Mouse (Mus musculus) hindbrain, embryonic 16.5 days (tissue): ENCODE data around the gene Ndc1. TPM values are rescaled to one million over a fixed set of nuclear protein-coding genes. Genes with fewer than 3 reads are reported as not detected.

Experiments
- ATAC-seq: fragments of 200-750 bp; cut with Nextera tagmentation; 2 replicates; pipeline ENCODE4 v1.8.0; 2017; ENCODE audit warnings: moderate TSS enrichment, moderate library complexity
- H3K27ac ChIP-seq: fragments of 300-500 bp; sonication (generic); 2 replicates; pipeline ENCODE4 v1.5.1; 2014; ENCODE audit warnings: low read depth, mild to moderate bottlenecking, control low read depth, low read length, moderate library complexity
- H3K27me3 ChIP-seq: fragments of 300-500 bp; sonication (generic); replicated peaks from 2 replicates; pipeline ENCODE4 v1.6.1; 2014; ENCODE audit warnings: low read length; ENCODE audit not compliant: control insufficient read depth, insufficient read depth
- H3K36me3 ChIP-seq: fragments of 300-500 bp; sonication (generic); 2 replicates; pipeline ENCODE4 v1.6.1; 2014; ENCODE audit warnings: mild to moderate bottlenecking, low read length, moderate library complexity, mixed read lengths; ENCODE audit not compliant: control insufficient read depth, insufficient read depth
- H3K4me1 ChIP-seq: fragments of 300-500 bp; sonication (generic); 2 replicates; pipeline ENCODE4 v1.6.1; 2014; ENCODE audit warnings: low read depth, low read length; ENCODE audit not compliant: control insufficient read depth, insufficient read depth
- H3K4me2 ChIP-seq: fragments of 300-500 bp; sonication (generic); 2 replicates; pipeline ENCODE4 v1.6.1; 2014; ENCODE audit warnings: mild to moderate bottlenecking, low read length, control low read depth, moderate library complexity
- H3K4me3 ChIP-seq: fragments of 300-500 bp; sonication (generic); 2 replicates; pipeline ENCODE4 v1.5.1; 2014; ENCODE audit warnings: mild to moderate bottlenecking, low read length, control low read depth, moderate library complexity
- H3K9ac ChIP-seq: fragments of 300-500 bp; sonication (generic); 2 replicates; pipeline ENCODE4 v1.6.1; 2014; ENCODE audit warnings: low read depth, mild to moderate bottlenecking, control low read depth, low read length, moderate library complexity
- H3K9me3 ChIP-seq: fragments of 300-500 bp; sonication (generic); 2 replicates; pipeline ENCODE4 v1.6.1; 2014; ENCODE audit warnings: mild to moderate bottlenecking, low read length, moderate library complexity; ENCODE audit not compliant: control insufficient read depth
- WGBS: fragments of 180-500 bp; shearing (Covaris S2); extraction: QIAGEN DNeasy Blood & Tissue Kit; methylation state at CpG from one replicate; pipeline ENCODE4 v1.1.7; 2014; 5-methylcytosine and 5-hydroxymethylcytosine counted together
- polyA plus RNA-seq: library from polyadenylated mRNA; unstranded; fragments of >200 nt; fragmentation: Nextera tagmentation; extraction: Ambion mirVana; gene quantifications from 2 replicates; pipeline ENCODE4 v1.2.1, GENCODE M21; 2015

Ndc1 gene
- polyA plus RNA-seq, 1 experiment from 2014 or later, result 18.2 TPM

DNA sequence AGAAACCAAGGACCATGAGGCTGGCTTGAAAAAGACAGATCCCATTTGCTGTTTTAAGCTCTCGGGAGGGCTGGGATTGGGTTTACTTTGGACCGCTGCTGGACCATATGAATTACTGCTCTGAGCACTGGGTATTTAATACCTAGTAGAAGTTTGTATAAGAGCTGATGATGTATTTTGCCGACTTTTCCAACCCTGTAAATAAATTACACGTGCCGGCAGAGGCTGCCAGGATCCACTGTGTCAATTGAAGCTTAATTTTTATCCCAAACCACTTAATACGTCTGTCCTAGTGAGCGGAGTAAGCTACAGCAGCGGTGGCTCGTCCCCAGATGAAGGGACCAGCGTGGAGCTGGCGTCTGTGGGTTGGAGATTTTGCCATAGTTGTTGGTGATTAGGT, 74.7 kb downstream of the Ndc1 start:
- no peaks in the 10 kb centered on the region for H3K9me3 ChIP-seq
- H3K4me1 ChIP-seq, result peaks cover 2% of the 10 kb centered on the region; the same call in 1 of the 2 replicates
- no peak for ATAC-seq
- no peak overlapping the region for H3K9ac ChIP-seq
- H3K4me2 ChIP-seq, result no peak overlapping the region
- H3K36me3 ChIP-seq, result no peaks in the 10 kb centered on the region
- no peak overlapping the region for H3K4me3 ChIP-seq
- H3K27me3 ChIP-seq, result peaks cover 2% of the 10 kb centered on the region
- H3K27ac ChIP-seq, result no peak overlapping the region
- 67% methylated on average over 11 of the region's 11 CpGs for WGBS

GRCm38 (mm10) chr4:107442891-107443483, 75.4 kb downstream of the Ndc1 start:
- H3K4me3 ChIP-seq, result no peak overlapping the region
- no peak overlapping the region for H3K4me2 ChIP-seq

DNA sequence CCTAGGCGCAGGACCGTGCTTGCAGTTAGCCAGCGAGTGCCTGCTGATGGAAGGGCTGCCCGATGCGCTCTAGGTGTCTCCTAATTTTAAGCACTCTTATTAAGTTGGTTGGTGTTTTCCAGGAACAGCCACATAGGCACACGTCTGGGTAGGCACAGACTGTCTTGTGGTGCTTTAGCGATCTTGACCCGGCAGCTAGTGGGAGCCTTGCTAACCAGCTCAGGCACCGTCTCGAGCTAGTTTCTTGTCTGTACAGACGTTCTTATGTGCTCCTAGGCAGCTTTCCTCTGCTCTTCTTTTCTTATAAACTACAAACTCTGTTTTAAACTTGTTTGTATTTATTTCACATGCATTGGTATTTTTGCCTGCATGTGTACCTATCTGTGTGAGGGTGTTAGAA, 76.0 kb downstream of the Ndc1 start:
- Histone ChIP-seq H3K36me3 (no peaks in the 10 kb centered on the region), H3K9ac (no peak overlapping the region), H3K27ac (no peak overlapping the region), H3K4me1 (peaks cover 2% of the 10 kb centered on the region; the same call in 1 of the 2 replicates), H3K4me2 (no peak overlapping the region), H3K9me3 (no peaks in the 10 kb centered on the region), H3K4me3 (no peak overlapping the region), H3K27me3 (no peaks in the 10 kb centered on the region)
- 61% methylated on average over 11 of the region's 11 CpGs for WGBS
- ATAC-seq, result no peak

More at GRCm38 (mm10) chr4:107442891-107443483, 75.4 kb downstream of the Ndc1 start:
- H3K9ac ChIP-seq, result no peak overlapping the region
- H3K9me3 ChIP-seq, result no peaks in the 10 kb centered on the region
- H3K27ac ChIP-seq, result no peak overlapping the region
- H3K4me1 ChIP-seq, result peaks cover 2% of the 10 kb centered on the region; the same call in 1 of the 2 replicates
- 42% methylated on average over 16 of the region's 16 CpGs for WGBS
- ATAC-seq, result no peak
- no peaks in the 10 kb centered on the region; the same call in 1 of the 2 replicates for H3K27me3 ChIP-seq
- no peaks in the 10 kb centered on the region for H3K36me3 ChIP-seq

GRCm38 (mm10) chr4:107448481-107448880, 80.9 kb downstream of the Ndc1 start:
- Histone ChIP-seq H3K4me2 (no peak overlapping the region), H3K27ac (no peak overlapping the region), H3K27me3 (no peaks in the 10 kb centered on the region), H3K9ac (no peak overlapping the region), H3K36me3 (no peaks in the 10 kb centered on the region), H3K4me3 (no peak overlapping the region), H3K9me3 (no peaks in the 10 kb centered on the region), H3K4me1 (peaks cover 3% of the 10 kb centered on the region; the same call in 1 of the 2 replicates)
- 91% methylated on average over 6 of the region's 6 CpGs for WGBS
- no peak for ATAC-seq

DNA sequence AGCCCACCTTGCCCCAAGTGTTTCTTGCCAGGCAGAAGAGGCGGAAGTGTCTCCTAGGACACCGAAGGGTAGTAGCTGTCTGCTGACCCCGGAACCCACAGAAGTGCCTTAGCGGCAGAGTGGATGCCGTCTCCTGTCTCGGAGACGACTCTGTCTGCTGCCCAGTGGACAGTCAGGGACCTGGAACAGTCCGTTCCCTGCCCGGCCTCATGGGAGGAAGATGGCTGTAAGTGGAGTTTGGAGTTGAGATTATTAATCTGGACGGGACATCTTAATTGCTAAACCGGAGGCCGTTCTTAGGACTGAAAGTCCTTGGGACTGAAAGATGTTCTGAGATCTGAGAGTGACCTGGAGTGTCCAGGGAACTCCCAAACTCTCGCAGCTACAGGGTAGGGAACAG, 81.9 kb downstream of the Ndc1 start:
- no peak for ATAC-seq
- WGBS, result 85% methylated on average over 13 of the region's 13 CpGs
- no peaks in the 10 kb centered on the region for H3K27me3 ChIP-seq
- H3K36me3 ChIP-seq, result no peaks in the 10 kb centered on the region
- H3K4me2 ChIP-seq, result no peak overlapping the region
- no peak overlapping the region for H3K27ac ChIP-seq
- no peak overlapping the region for H3K4me3 ChIP-seq
- H3K9ac ChIP-seq, result no peak overlapping the region
- H3K4me1 ChIP-seq, result peaks cover 3% of the 10 kb centered on the region; the same call in 1 of the 2 replicates
- H3K9me3 ChIP-seq, result no peaks in the 10 kb centered on the region

DNA sequence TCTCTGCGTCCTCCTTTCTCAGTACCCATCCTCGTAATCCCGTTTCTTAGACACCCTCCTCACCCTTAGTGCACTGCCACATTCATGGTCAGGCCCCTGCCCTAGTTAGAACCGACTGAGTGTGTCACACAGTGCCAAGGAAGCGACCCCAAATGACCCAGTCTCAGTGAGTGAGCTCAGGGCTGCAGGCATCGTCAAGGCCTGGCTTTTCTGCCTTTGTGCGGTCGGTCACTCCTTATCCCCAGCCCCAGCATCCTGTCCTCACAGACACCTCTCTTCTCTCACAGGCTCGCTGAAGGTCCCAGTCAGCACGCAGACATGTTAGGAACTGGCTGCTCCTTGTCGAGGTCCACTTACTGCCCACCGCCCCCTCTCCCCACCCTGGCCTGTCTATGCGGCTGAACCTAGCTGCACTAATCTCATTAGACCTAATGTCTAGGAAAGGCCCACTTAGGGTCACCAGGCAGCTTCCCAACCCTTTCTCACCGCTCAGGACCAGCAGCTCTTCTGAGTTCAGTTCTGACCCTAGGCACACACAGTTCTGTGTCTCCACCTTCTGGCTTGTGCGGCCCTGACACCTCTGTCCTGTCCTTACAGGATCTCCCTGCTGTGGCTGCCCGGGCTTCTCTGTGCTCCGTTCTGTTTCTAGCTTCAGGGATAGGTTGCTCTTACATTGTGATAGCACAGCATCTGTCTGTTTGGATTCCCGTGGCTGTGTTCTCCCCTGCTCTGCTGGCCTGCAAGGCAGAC, 84.9 kb downstream of the Ndc1 start:
- H3K9ac ChIP-seq, result no peak overlapping the region
- no peaks in the 10 kb centered on the region for H3K9me3 ChIP-seq
- H3K27me3 ChIP-seq, result no peaks in the 10 kb centered on the region
- no peak for ATAC-seq
- H3K4me3 ChIP-seq, result no peak overlapping the region
- no peak overlapping the region for H3K4me2 ChIP-seq
- no peak overlapping the region for H3K27ac ChIP-seq
- no peaks in the 10 kb centered on the region for H3K36me3 ChIP-seq
- WGBS, result 75% methylated on average over 18 of the region's 18 CpGs
- H3K4me1 ChIP-seq, result peaks cover 3% of the 10 kb centered on the region; the same call in 1 of the 2 replicates

DNA sequence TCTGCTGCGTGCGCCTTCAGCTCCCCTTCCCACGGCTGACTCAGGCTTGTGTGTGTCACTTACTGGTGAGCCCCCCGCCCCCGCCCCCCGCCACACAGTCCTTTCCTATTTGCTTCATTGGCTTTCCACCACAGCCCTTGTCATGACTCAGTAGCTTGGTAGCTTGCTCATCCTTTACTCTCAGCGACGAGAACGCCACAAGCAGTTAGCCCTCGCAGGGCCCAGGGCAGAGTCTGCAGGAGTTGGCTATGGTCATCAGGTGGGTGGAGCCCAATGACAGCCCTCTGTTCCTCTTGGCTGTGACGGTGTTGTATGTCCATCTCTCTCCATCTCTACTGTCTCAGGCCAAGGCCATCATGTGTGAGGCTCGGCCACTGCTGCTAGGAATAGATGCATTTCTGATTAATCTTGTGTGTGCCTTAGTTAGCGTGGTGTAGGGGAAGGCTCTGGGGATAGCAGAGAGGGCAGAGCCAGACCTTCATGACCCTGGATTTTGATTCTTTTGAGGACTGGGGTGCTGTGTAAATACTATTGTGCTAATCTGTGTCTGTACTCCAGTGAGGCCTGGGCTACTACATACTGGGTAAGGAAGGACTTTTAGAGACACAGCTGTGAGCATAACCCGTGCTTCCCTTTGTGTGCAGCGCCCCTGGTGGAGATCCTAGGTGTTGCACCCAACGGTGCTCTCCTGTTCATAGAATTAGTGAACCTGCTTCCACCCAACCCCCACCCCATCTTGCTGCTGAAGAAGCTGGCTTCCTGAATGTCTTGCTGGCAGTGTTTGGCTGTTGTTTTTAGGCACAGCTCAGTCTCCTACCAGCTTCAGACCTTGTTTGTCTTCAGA, 85.8 kb downstream of the Ndc1 start:
- no peak overlapping the region for H3K4me2 ChIP-seq
- H3K4me3 ChIP-seq, result no peak overlapping the region
- no peak overlapping the region for H3K27ac ChIP-seq
- WGBS, result 59% methylated on average over 16 of the region's 16 CpGs
- H3K4me1 ChIP-seq, result peaks cover 3% of the 10 kb centered on the region; the same call in 1 of the 2 replicates
- H3K36me3 ChIP-seq, result no peaks in the 10 kb centered on the region
- H3K27me3 ChIP-seq, result no peaks in the 10 kb centered on the region
- H3K9me3 ChIP-seq, result no peaks in the 10 kb centered on the region
- no peak overlapping the region; the same call in 1 of the 2 replicates for H3K9ac ChIP-seq
- peak; percentile 76 for ATAC-seq

- no peak overlapping the region for H3K4me3 ChIP-seq
- no peak overlapping the region for H3K27ac ChIP-seq
- no peak overlapping the region for H3K4me2 ChIP-seq
- H3K27me3 ChIP-seq, result no peaks in the 10 kb centered on the region
- no peaks in the 10 kb centered on the region for H3K9me3 ChIP-seq
- H3K9ac ChIP-seq, result no peak overlapping the region
- peaks cover 3% of the 10 kb centered on the region; the same call in 1 of the 2 replicates for H3K4me1 ChIP-seq
- WGBS, result 77% methylated on average over 12 of the region's 12 CpGs
- ATAC-seq, result no peak
- H3K36me3 ChIP-seq, result no peaks in the 10 kb centered on the region
Measured at GRCm38 (mm10) chr4:107457602-107458001, 90.0 kb downstream of the Ndc1 start.

DNA sequence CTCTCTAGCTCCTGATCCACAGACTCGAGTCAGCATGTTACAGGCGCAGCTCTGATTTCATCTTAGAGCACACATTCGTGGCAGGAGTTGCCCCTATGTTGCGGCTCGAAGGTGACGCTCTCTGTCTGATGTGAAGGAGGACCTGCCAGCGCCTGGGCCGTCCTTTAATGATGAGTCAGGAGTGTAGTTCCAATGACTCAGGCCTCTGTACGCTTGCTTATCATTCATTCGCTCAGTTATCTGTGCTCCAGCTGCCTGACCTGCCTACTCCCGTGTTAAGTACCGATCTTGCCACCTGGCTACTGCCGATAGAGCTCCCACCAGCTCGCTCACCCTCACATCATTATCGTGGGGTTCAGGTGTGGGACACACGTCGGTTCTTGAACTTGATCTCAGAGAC, 91.3 kb downstream of the Ndc1 start:
- no peak for ATAC-seq
- no peaks in the 10 kb centered on the region for H3K36me3 ChIP-seq
- H3K4me2 ChIP-seq, result no peak overlapping the region
- no peaks in the 10 kb centered on the region for H3K9me3 ChIP-seq
- no peaks in the 10 kb centered on the region for H3K27me3 ChIP-seq
- H3K4me1 ChIP-seq, result no peaks in the 10 kb centered on the region
- no peak overlapping the region for H3K9ac ChIP-seq
- WGBS, result 82% methylated on average over 17 of the region's 17 CpGs
- no peak overlapping the region for H3K27ac ChIP-seq
- no peak overlapping the region for H3K4me3 ChIP-seq
